Mouse (Mus musculus) small intestine, adult 2 months (tissue): ENCODE measurements at regions not wholly inside any gene's neighbourhood (a gene's known extent, or its start where the extent isn't known, plus 50 kb on each side); places are given as distances from the start of the nearest gene placed in this dataset.

Experiments used
- CTCF ChIP-seq: fragments of 200-500 bp; IDR thresholded peaks from 2 replicates; pipeline ENCODE4 v1.5.1; 2012; ENCODE audit warnings: low read depth, mild to moderate bottlenecking, control low read depth, inconsistent platforms, low read length, moderate library complexity, mixed read lengths; ENCODE audit not compliant: insufficient replicate concordance, insufficient read length; ENCODE audit errors: extremely low read depth
- POLR2A ChIP-seq: fragments of 200-500 bp; IDR thresholded peaks from 2 replicates; pipeline ENCODE4 v1.6.1; 2012; ENCODE audit warnings: low read depth, mild to moderate bottlenecking, control low read depth, inconsistent platforms, low read length, moderate library complexity

- no peak for TF ChIP-seq CTCF
- no peak for TF ChIP-seq POLR2A
Observed at GRCm38 (mm10) chr8:127746456-127746855, 611.9 kb upstream of the Nrp1 start.
